Mouse (Mus musculus) heart, postnatal 14 days (tissue): ENCODE measurements at regions not wholly inside any gene's neighbourhood (a gene's known extent, or its start where the extent isn't known, plus 50 kb on each side); places are given as distances from the start of the nearest gene placed in this dataset.
"Not testable (repeated sequence)": the region's sequence is repeated elsewhere in the genome, so short reads cannot be mapped to it uniquely, and the experiment has no call there.

Experiments used
- DNase-seq, 2 experiments: peaks; one replicate each; pipeline ENCODE4 v3.0.0; 2021 to 2022
- intact Hi-C: fragments of 180-260 bp; cut with DNase I; formaldehyde crosslinking; loops from one replicate; pipeline ENCODE4 v1.15.1; 2025

- DNase-seq: no peak
- intact Hi-C loops: no loop called here
Observed at GRCm38 (mm10) chr17:16516173-16516572, 547.7 kb upstream of the Zfp960 start.

- intact Hi-C loops: no loop called here
Observed at GRCm38 (mm10) chr17:16493951-16494350, 570.0 kb upstream of the Zfp960 start.

GRCm38 (mm10) chr17:16493546-16493945 is 570.4 kb upstream of the Zfp960 start:
- DNase-seq: no peak
- intact Hi-C loops: no loop called here

More at GRCm38 (mm10) chr17:16493951-16494350, 570.0 kb upstream of the Zfp960 start:
- no peak for DNase-seq

- intact Hi-C loops: no loop called here
- no peak for DNase-seq
Observed at GRCm38 (mm10) chr17:16492551-16492950, 571.4 kb upstream of the Zfp960 start.

GRCm38 (mm10) chr17:16486355-16486754 is 577.6 kb upstream of the Zfp960 start:
- intact Hi-C loops: no loop called here
- DNase-seq: no peak

- intact Hi-C loops: no loop called here
- DNase-seq: no peak
Observed at GRCm38 (mm10) chr17:16483976-16484375, 579.9 kb upstream of the Zfp960 start.

- DNase-seq: no peak
- intact Hi-C loops: no loop called here
Observed at GRCm38 (mm10) chr17:16481722-16482121, 582.2 kb upstream of the Zfp960 start.

GRCm38 (mm10) chr17:16480579-16480978 is 583.3 kb upstream of the Zfp960 start:
- intact Hi-C loops: no loop called here
- DNase-seq: no peak

GRCm38 (mm10) chr17:16461208-16461607 is 602.7 kb upstream of the Zfp960 start:
- intact Hi-C loops: no loop called here
- no peak for DNase-seq

- DNase-seq: no peak
- intact Hi-C loops: no loop called here
Observed at GRCm38 (mm10) chr17:16453098-16453497, 610.8 kb upstream of the Zfp960 start.

GRCm38 (mm10) chr17:16444562-16444961 is 613.7 kb upstream of the Rgmb start:
- DNase-seq: no peak
- intact Hi-C loops: no loop called here

- intact Hi-C loops: no loop called here
- no peak for DNase-seq
Observed at GRCm38 (mm10) chr17:16395193-16395612, 564.4 kb upstream of the Rgmb start.

- DNase-seq, intact Hi-C loops: not testable (repeated sequence)
Observed at GRCm38 (mm10) chr17:16374855-16375221, 544.0 kb upstream of the Rgmb start.

- DNase-seq, intact Hi-C loops: not testable (repeated sequence)
Observed at GRCm38 (mm10) chr17:16374119-16374854, 543.4 kb upstream of the Rgmb start.

GRCm38 (mm10) chr17:16372976-16373375 is 542.1 kb upstream of the Rgmb start:
- DNase-seq: peak in 1 of 2 experiments; percentile 6
- intact Hi-C loops: no loop called here

- intact Hi-C loops: no loop called here
- DNase-seq: no peak
Observed at GRCm38 (mm10) chr17:16344061-16344460, 513.2 kb upstream of the Rgmb start.

- DNase-seq: no peak
- intact Hi-C loops: no loop called here
Observed at GRCm38 (mm10) chr17:16342785-16343184, 511.9 kb upstream of the Rgmb start.

- DNase-seq: peak in 1 of 2 experiments; percentile 6
- intact Hi-C loops: no loop called here
Observed at GRCm38 (mm10) chr17:16339720-16340470, 509.1 kb upstream of the Rgmb start.

- intact Hi-C loops: no loop called here
- no peak for DNase-seq
Observed at GRCm38 (mm10) chr17:16311914-16312313, 481.1 kb upstream of the Rgmb start.

- DNase-seq: no peak
- intact Hi-C loops: no loop called here
Observed at GRCm38 (mm10) chr17:16311196-16311873, 480.5 kb upstream of the Rgmb start.

- DNase-seq: no peak
- intact Hi-C loops: no loop called here
Observed at GRCm38 (mm10) chr17:16301776-16302175, 470.9 kb upstream of the Rgmb start.
